Mouse (Mus musculus) gastrocnemius, postnatal 25 days (tissue): ENCODE data around the gene Neurl2. TPM values are rescaled to one million over a fixed set of nuclear protein-coding genes. Genes with fewer than 3 reads are reported as not detected.
A peak's percentile ranks its signal among the peaks of the same experiment; 100 is the strongest.

Experiments
- DNase-seq: peaks from one replicate; pipeline ENCODE4 v3.0.0; 2022
- total RNA-seq, 2 experiments: library from RNA; stranded (reverse); gene quantifications; 1 replicate in 1 of 2; 2 replicates in 1 of 2; pipeline ENCODE4 v1.2.3; 2021

Gene Neurl2
- total RNA-seq, 2 experiments from 2014 or later = 28.9 to 35.0 TPM

DNA sequence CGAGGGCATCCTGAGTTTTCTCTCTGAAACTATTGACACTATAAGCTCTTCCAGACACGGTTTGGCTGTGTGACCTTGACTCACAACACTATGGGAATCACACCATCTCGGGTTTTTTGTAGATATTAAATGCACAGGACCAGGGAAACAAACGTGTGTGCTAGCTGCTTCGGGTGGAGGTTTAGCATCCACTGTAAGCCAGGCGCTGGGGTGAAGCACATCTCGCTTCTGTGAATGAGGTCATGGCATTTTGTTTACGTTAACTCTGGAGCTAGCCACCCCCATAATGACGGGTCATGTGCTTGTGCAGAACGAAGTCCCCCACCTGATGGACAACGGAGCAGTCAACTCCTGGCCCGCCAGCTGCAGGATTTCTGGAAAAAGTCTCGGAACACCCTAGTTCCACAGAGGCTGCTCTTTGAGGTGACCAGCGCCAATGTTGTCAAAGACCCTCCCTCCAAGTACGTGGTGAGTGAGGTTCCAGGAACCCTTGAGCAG is 46.8 kb downstream of the Neurl2 start:
- no peak for DNase-seq

DNA sequence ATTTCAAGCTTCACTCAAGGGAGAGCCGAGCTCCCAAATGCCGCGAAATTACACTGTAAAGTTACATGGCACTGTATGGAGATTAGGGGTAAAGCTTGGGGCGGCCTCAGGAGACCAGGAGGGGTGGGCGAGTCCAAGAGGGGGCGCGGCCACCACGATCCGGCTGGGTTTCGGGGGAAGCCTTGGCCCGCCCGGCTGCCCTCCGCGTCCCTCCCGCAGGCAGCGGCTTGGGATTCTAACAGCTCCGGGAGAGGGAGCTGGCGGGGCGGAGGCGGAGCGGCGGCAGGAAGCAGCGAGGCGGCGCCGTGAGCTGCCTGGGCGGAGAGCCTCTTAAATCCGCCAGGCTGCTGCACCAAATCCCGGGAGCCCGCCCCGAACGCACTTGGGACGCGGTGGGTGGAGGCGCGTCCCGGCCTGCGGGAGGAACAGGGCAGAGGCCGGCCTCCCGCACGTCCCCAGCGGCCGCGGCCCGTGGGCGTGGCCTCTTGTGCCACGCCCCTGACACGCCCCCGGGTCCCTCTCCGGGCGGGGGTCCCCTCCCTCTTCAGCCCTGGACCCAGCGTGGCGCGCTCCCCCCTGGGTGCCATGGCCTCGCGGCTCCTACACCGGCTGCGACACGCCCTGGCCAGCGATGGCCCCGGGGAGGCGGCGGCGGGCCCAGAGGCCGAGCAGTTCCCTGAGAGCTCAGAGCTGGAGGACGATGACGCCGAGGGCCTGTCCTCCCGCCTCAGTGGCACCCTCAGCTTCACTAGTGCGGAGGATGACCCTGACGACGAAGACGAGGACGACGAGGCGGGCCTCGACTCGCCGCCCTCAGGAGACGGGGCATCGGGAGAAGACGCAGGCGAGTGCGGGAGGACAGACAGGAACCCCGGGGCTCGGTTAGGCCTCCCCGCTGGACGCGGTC is 47.5 kb downstream of the Neurl2 start, which contains the start of gene Snx21:
TSS of gene Snx21 (plus strand) at position 343 of the 907 bp plus-strand sequence.
- DNase-seq = peak; percentile 97

DNA sequence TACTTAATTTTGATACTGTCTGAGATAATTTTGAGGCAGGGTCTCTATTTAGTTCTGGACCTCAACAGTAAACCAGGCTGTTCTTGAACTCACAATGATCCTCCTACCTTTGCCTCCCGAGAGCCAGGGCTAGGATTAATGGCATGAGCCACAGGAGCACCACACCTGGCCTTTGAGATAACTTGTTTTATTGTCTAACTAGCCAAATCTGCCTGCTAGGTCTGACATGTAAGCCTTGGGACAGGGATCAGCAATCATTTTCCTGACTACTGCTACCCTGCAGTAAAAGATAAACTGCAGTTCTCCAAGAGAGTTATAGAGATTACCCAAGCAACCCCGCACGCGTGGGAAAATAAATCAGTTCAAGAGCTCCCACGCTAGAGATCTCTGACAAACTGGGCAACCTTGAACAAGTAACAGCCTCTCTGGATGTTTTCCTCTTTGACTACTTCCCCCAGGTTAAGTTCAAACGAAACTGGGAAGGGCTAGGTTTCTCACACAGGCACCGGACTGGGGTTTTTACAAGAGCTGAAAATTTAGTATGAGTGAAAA is 48.3 kb downstream of the Neurl2 start:
- DNase-seq = no peak

GRCm38 (mm10) chr2:164783926-164784581 is 49.2 kb downstream of the Neurl2 start:
- no peak for DNase-seq

GRCm38 (mm10) chr2:164781876-164782275 is 51.4 kb downstream of the Neurl2 start:
- DNase-seq = peak; percentile 82

Other genes with a start within 250 kb of the Neurl2 start
- not detected for gene Wfdc6a, start 248.0 kb downstream of the Neurl2 start, total RNA-seq
- not detected for gene Eppin, start 239.9 kb downstream of the Neurl2 start, total RNA-seq
- not detected for gene Wfdc6b, start 219.9 kb downstream of the Neurl2 start, total RNA-seq
- gene Wfdc8, start 219.8 kb downstream of the Neurl2 start, total RNA-seq = not detected
- gene Wfdc16, start 194.7 kb downstream of the Neurl2 start, total RNA-seq = not detected
- not detected for gene Wfdc10, start 177.4 kb downstream of the Neurl2 start, total RNA-seq
- not detected for gene Wfdc9, start 176.9 kb downstream of the Neurl2 start, total RNA-seq
- not detected for gene Wfdc11, start 159.4 kb downstream of the Neurl2 start, total RNA-seq
- not detected for gene Wfdc13, start 148.3 kb downstream of the Neurl2 start, total RNA-seq
- not detected for gene Spint4, start 135.0 kb downstream of the Neurl2 start, total RNA-seq
- gene Spint5, start 118.2 kb downstream of the Neurl2 start, total RNA-seq = not detected
- not detected for gene Wfdc3, start 87.5 kb downstream of the Neurl2 start, total RNA-seq
- gene Dnttip1, start 87.5 kb downstream of the Neurl2 start, total RNA-seq = 10 to 100 TPM; 17.0 to 17.5 TPM
- 1 to 10 TPM; 1.2 to 1.7 TPM for gene Ube2c, start 63.6 kb downstream of the Neurl2 start, total RNA-seq
- over 10,000 TPM; 15,847 to 16,724 TPM for gene Tnnc2, start 53.5 kb downstream of the Neurl2 start, total RNA-seq
- 10 to 100 TPM; 19.3 to 19.8 TPM for gene Snx21, start 47.6 kb downstream of the Neurl2 start, total RNA-seq
- 1 to 10 TPM; 8.0 to 9.1 TPM for gene Acot8, start 28.6 kb downstream of the Neurl2 start, total RNA-seq
- 1 to 10 TPM; 1.4 TPM for gene Zswim3, start 28.4 kb downstream of the Neurl2 start, total RNA-seq
- gene Zswim1, start 10.8 kb downstream of the Neurl2 start, total RNA-seq = 1 to 10 TPM; 3.7 to 3.8 TPM
- gene Spata25, start 4.9 kb downstream of the Neurl2 start, total RNA-seq = not detected
- gene Ctsa, start 583 bp downstream of the Neurl2 start, total RNA-seq = 10 to 100 TPM; 42.9 to 49.2 TPM
- 10 to 100 TPM; 14.8 to 18.6 TPM for gene Pltp, start 24.3 kb upstream of the Neurl2 start, total RNA-seq
- gene Pcif1, start 45.8 kb upstream of the Neurl2 start, total RNA-seq = 10 to 100 TPM; 21.0 to 25.8 TPM
- gene Zfp335, start 78.3 kb upstream of the Neurl2 start, total RNA-seq = 1 to 10 TPM; 8.2 to 9.2 TPM
- gene Mmp9, start 107.3 kb upstream of the Neurl2 start, total RNA-seq = 1 to 10 TPM in 1 of 2 experiments, under 1 TPM in 1; 0.64 to 1.4 TPM
- gene Slc12a5, start 127.3 kb upstream of the Neurl2 start, total RNA-seq = under 1 TPM; 0.21 to 0.38 TPM
- gene Ncoa5, start 201.4 kb upstream of the Neurl2 start, total RNA-seq = 10 to 100 TPM in 1 of 2 experiments, 1 to 10 TPM in 1; 9.9 to 12.6 TPM
- under 1 TPM; 0.48 to 0.84 TPM for gene Cd40, start 222.2 kb upstream of the Neurl2 start, total RNA-seq